Mouse (Mus musculus): ENCODE measurements around the gene Ric1. TPM values are rescaled to one million over a fixed set of nuclear protein-coding genes. Genes with fewer than 3 reads are reported as not detected.

Gene Ric1
- polyA plus RNA-seq, 1 experiment from 2014 or later: 31.4 TPM

DNA sequence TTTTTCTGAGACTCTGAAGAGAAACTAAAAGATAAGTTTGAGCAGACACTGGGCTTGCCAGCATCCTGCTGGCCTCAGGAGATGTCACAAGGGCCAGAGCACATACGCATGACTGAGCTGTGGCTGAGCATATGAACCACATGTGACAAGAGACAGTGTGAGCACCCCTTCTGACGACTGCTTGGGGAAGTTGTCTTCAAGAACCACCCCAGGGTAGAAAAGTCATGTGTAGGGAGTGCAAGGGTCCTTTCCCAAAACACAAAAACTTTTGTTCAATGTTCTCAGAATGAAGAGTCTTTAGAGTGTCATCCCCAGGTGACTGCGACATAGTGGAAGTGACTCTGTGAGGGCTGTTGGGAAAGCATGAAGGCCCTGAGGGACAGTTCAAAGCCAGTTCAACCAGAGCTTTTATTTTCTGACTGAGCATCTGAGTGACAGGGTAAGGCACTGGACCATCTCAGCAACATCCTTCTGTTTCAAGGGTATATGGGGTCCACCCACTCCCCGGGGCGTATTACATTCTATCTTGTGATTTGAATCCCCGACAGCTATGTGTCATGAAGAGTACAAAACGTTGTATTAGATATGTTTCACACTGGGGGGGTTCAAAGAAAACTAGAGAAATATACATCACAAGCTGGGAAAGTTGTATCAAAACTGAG, 35.4 kb upstream of the Ric1 start:
- no peak for ATAC-seq (ENCODE audit: insufficient number of reproducible peaks, insufficient read depth, low FRiP score, low TSS enrichment)
- no peak overlapping the region for H3K4me2 ChIP-seq (replicated peaks)
- H3K9ac ChIP-seq: no peak overlapping the region
- WGBS: 72% methylated on average over 7 of the region's 7 CpGs
- 0 out of 2 replicates have a peak, but pooled peaks cover 3% of the 10 kb centered on the region for H3K4me1 ChIP-seq
- no peaks in the 10 kb centered on the region for H3K27me3 ChIP-seq
- H3K4me3 ChIP-seq: no peak overlapping the region
- H3K27ac ChIP-seq: no peak overlapping the region
- no peaks in the 10 kb centered on the region for H3K36me3 ChIP-seq
- no peaks in the 10 kb centered on the region for H3K9me3 ChIP-seq

DNA sequence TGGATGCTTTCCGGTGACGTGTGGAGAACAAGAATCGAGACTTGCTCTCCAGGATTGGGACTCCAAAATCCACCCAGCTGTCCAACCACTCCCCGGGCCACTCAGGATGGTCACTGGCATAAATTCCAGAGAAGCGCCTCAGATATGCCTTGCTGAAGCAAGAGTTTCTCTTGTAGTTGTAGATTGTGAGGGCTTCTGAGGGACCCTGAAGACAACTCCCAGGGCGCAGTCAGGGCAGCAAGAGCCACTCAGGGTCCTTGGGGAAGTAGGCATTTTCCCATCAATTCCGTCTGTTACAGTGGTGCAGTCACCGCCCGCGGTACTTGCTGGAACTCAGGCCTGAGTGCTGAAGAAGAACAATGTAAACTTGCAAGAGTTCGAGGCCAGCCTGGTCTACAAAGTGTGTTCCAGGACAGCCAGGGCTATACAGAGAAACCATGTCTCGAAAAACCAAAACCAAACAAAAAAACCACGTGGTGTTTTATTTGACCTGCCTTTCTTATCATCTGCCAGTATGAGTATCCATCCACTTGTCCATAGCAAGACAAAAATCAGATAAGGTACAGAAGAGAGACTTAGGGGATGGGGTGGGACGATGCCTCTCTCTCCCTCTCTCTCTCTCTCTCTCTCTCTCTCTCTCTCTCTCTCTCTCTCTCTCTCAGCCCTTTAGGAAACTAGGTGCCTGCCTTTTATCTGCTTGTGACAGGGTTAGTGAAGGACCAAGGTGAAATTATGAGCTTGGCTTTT, 34.6 kb upstream of the Ric1 start:
- Histone ChIP-seq H3K36me3 (no peaks in the 10 kb centered on the region), H3K4me3 (no peak overlapping the region), H3K4me2 (replicated peaks) (no peak overlapping the region), H3K9ac (no peak overlapping the region), H3K27ac (no peak overlapping the region), H3K9me3 (no peaks in the 10 kb centered on the region), H3K27me3 (no peaks in the 10 kb centered on the region), H3K4me1 (no peaks in the 10 kb centered on the region)
- ATAC-seq (ENCODE audit: insufficient number of reproducible peaks, insufficient read depth, low FRiP score, low TSS enrichment): no peak
- 87% methylated on average over 14 of the region's 14 CpGs for WGBS

DNA sequence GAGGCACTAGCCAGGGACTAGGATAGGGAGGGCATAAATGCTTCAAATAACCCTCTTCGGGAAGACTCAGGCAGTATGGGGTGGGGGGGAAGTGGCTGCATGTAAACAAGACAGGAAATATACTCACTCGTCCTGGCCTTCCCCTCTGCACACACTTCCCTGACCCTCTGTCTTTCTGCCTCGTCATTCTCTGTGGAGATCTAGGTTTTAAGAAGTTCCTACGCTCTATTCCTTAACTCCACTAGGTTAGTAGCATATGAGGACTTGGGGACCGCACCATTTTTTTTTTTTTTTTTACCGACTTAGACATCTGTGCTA, 34.0 kb upstream of the Ric1 start:
- Histone ChIP-seq H3K27me3 (no peaks in the 10 kb centered on the region), H3K27ac (no peak overlapping the region), H3K9ac (no peak overlapping the region), H3K9me3 (no peaks in the 10 kb centered on the region), H3K36me3 (no peaks in the 10 kb centered on the region), H3K4me3 (no peak overlapping the region), H3K4me2 (replicated peaks) (no peak overlapping the region), H3K4me1 (no peaks in the 10 kb centered on the region)
- no peak for ATAC-seq (ENCODE audit: insufficient number of reproducible peaks, insufficient read depth, low FRiP score, low TSS enrichment)
- 53% methylated on average over 6 of the region's 6 CpGs for WGBS

GRCm38 (mm10) chr19:29488420-29488819, 33.7 kb upstream of the Ric1 start:
- H3K27me3 ChIP-seq: no peaks in the 10 kb centered on the region
- ATAC-seq (ENCODE audit: insufficient number of reproducible peaks, insufficient read depth, low FRiP score, low TSS enrichment): no peak
- H3K36me3 ChIP-seq: no peaks in the 10 kb centered on the region
- H3K4me2 ChIP-seq (replicated peaks): no peak overlapping the region
- no peak overlapping the region for H3K27ac ChIP-seq
- H3K4me1 ChIP-seq: no peaks in the 10 kb centered on the region
- H3K4me3 ChIP-seq: no peak overlapping the region
- 48% methylated on average over 10 of the region's 10 CpGs for WGBS
- H3K9ac ChIP-seq: no peak overlapping the region
- no peaks in the 10 kb centered on the region for H3K9me3 ChIP-seq

DNA sequence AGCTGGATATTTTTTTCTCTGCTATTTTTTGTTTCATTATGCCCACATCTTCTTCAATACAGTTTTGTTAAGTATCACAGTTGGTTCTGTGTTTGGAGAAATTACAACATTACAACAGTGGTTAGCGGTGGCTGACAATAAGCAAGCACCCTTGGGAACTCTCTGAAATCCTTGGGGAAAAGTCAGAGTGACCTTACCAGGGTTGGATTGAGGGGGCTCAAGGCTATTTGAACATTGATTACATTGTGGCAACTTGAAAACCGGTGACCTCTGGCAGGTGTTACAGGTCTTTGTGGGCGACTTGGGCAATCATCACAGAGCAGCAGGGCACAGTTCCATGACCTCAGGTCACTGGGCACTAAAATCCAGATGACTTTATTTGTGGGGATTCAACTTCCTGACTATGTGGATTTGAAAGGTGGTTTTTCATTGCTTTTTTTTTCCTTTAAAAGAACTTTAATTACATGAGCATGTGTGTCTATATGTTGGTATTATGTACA, 32.2 kb upstream of the Ric1 start:
- H3K36me3 ChIP-seq: no peaks in the 10 kb centered on the region
- H3K4me1 ChIP-seq: no peaks in the 10 kb centered on the region
- no peak overlapping the region for H3K27ac ChIP-seq
- H3K9ac ChIP-seq: no peak overlapping the region
- no peaks in the 10 kb centered on the region for H3K9me3 ChIP-seq
- no peak for ATAC-seq (ENCODE audit: insufficient number of reproducible peaks, insufficient read depth, low FRiP score, low TSS enrichment)
- WGBS: 68% methylated on average over 3 of the region's 3 CpGs
- no peak overlapping the region for H3K4me2 ChIP-seq (replicated peaks)
- no peak overlapping the region for H3K4me3 ChIP-seq
- H3K27me3 ChIP-seq: no peaks in the 10 kb centered on the region

DNA sequence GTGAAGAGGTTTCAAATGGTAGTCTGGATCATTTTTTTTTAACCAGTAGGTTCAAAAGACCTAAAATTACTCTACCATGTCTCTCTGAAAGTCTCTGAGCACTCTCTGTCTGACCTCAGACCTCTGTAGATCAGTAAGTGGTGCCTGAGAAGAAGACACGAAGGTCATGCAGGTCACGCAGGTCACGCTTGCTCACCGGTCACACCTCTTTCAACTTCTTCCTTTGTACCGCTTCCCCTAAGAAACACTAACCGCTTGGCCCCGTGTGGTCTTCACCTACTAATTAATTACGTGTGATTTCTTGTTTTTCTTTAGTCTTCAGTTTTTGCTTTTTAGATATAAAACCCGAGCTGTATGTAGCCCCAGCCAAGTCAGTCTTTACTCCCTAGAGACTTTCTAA, 30.6 kb upstream of the Ric1 start:
- H3K9ac ChIP-seq: no peak overlapping the region
- 62% methylated on average over 9 of the region's 9 CpGs for WGBS
- no peaks in the 10 kb centered on the region for H3K36me3 ChIP-seq
- no peak overlapping the region for H3K4me2 ChIP-seq (replicated peaks)
- H3K4me3 ChIP-seq: no peak overlapping the region
- H3K9me3 ChIP-seq: no peaks in the 10 kb centered on the region
- no peak for ATAC-seq (ENCODE audit: insufficient number of reproducible peaks, insufficient read depth, low FRiP score, low TSS enrichment)
- no peaks in the 10 kb centered on the region for H3K4me1 ChIP-seq
- no peak overlapping the region for H3K27ac ChIP-seq
- H3K27me3 ChIP-seq: no peaks in the 10 kb centered on the region

- 73% methylated on average over 4 of the region's 4 CpGs for WGBS
- no peak for ATAC-seq (ENCODE audit: insufficient number of reproducible peaks, insufficient read depth, low FRiP score, low TSS enrichment)
- no peaks in the 10 kb centered on the region for H3K36me3 ChIP-seq
- H3K9me3 ChIP-seq: no peaks in the 10 kb centered on the region
- H3K4me3 ChIP-seq: no peak overlapping the region
- no peak overlapping the region for H3K27ac ChIP-seq
- no peaks in the 10 kb centered on the region for H3K27me3 ChIP-seq
- H3K4me1 ChIP-seq: no peaks in the 10 kb centered on the region
- H3K9ac ChIP-seq: no peak overlapping the region
- H3K4me2 ChIP-seq (replicated peaks): no peak overlapping the region
Measured at GRCm38 (mm10) chr19:29494454-29494853, 27.6 kb upstream of the Ric1 start.

DNA sequence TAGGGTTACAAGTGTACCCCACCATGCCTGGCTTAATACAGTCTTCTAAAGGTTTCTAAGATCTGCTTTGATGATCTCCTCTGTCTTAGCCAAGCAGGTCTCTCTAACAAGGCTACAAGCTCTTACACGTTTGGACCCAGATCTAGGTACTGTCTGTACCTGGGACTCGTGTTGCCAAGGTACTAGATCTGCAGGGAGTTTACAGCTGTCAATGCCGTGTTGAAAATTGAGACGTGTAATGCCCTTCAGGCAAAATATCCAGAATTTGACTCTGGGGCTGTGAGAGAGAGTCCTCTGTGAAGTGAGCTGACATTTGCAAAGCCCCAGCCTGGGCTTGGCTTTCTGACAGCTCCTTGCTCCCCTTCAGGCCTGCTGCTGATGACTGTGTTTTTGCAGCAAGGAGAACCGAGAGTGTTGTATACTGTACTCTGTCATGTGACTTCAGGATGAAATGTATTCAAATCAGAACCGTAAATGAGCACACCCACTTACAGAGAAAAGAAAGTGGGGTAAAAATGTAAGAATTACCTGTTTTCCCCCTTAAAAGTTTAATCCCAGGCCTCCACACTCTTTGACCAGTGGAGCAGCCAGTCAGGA, 26.0 kb upstream of the Ric1 start:
- Histone ChIP-seq H3K27me3 (no peaks in the 10 kb centered on the region), H3K9ac (no peak overlapping the region), H3K4me1 (no peaks in the 10 kb centered on the region), H3K36me3 (no peaks in the 10 kb centered on the region), H3K4me3 (no peak overlapping the region), H3K27ac (no peak overlapping the region), H3K4me2 (replicated peaks) (no peak overlapping the region), H3K9me3 (no peaks in the 10 kb centered on the region)
- 52% methylated on average over 6 of the region's 6 CpGs for WGBS
- ATAC-seq (ENCODE audit: insufficient number of reproducible peaks, insufficient read depth, low FRiP score, low TSS enrichment): no peak

GRCm38 (mm10) chr19:29496786-29497557, 25.1 kb upstream of the Ric1 start:
- H3K27ac ChIP-seq: no peak overlapping the region
- H3K4me1 ChIP-seq: no peaks in the 10 kb centered on the region
- H3K36me3 ChIP-seq: no peaks in the 10 kb centered on the region
- no peak overlapping the region for H3K4me2 ChIP-seq (replicated peaks)
- no peaks in the 10 kb centered on the region for H3K27me3 ChIP-seq
- WGBS: 80% methylated on average over 7 of the region's 7 CpGs
- H3K4me3 ChIP-seq: no peak overlapping the region
- H3K9me3 ChIP-seq: no peaks in the 10 kb centered on the region
- no peak for ATAC-seq (ENCODE audit: insufficient number of reproducible peaks, insufficient read depth, low FRiP score, low TSS enrichment)
- H3K9ac ChIP-seq: no peak overlapping the region

DNA sequence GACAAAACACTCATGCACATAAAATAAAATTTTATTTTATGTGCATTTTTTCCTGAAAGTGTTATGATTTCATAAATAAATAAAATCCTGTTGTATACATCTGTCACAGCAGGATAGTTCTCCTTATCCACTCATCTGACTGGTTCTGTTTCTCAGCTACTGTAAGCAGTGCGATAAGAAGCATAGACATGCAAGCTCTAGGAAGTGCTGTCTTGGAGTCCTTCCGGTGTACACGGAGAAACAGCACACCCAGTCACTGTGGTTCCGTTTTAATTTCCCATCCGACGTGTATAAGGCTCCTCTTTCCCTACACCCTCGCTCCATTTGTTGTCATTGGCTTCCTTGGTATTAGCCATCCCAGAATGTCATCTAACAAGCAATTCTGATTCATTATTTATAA, 24.2 kb upstream of the Ric1 start:
- Histone ChIP-seq H3K9me3 (no peaks in the 10 kb centered on the region), H3K4me3 (no peak overlapping the region), H3K4me2 (replicated peaks) (no peak overlapping the region), H3K4me1 (no peaks in the 10 kb centered on the region), H3K27ac (no peak overlapping the region), H3K36me3 (no peaks in the 10 kb centered on the region), H3K9ac (no peak overlapping the region), H3K27me3 (no peaks in the 10 kb centered on the region)
- WGBS: 88% methylated on average over 7 of the region's 7 CpGs
- ATAC-seq (ENCODE audit: insufficient number of reproducible peaks, insufficient read depth, low FRiP score, low TSS enrichment): no peak

DNA sequence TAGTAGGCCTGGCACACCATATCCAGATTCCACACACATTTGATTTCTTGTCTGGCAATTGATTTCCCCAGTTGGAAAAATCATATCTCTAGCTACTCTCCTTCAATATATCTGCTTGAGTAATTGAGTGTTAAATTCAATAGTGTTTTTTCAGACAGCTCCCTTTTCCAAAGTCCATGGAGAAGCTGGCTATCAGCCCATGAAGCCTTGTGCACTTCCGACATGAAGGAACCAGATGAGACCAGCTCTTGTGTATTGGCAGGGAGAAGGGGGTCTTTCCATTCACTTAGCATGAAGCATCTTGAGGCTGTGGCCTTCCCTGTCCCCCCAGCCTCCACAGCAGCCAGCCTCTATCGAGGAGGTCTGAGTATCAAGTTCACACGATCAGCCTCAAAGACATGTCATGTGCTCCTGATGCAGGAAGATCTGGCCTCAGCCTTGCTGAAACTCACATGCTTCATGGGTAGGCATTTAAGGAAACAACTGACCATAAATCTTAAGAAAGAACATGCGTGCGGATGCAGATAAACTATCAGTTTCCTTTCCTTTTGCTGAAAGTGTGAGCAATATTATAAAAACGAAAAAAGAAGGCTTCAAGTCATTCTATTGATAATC, 23.1 kb upstream of the Ric1 start:
- Histone ChIP-seq H3K4me2 (replicated peaks) (no peak overlapping the region), H3K4me3 (no peak overlapping the region), H3K27me3 (no peaks in the 10 kb centered on the region), H3K36me3 (no peaks in the 10 kb centered on the region), H3K9me3 (no peaks in the 10 kb centered on the region), H3K27ac (no peak overlapping the region), H3K9ac (no peak overlapping the region), H3K4me1 (no peaks in the 10 kb centered on the region)
- no peak for ATAC-seq (ENCODE audit: insufficient number of reproducible peaks, insufficient read depth, low FRiP score, low TSS enrichment)
- WGBS: 78% methylated on average over 6 of the region's 6 CpGs

Measured in embryonic facial prominence, embryonic 12.5 days (tissue).